Mouse (Mus musculus) thymus, adult 2 months (tissue): Measurements from ENCODE around the gene Gm20388.

Experiments used
- CTCF ChIP-seq: fragments of 200-500 bp; IDR thresholded peaks from 2 replicates; pipeline ENCODE4 v1.5.1; 2012; ENCODE audit warnings: mild to moderate bottlenecking, control low read depth, low read length, moderate library complexity, borderline replicate concordance; ENCODE audit not compliant: control insufficient read depth, poor library complexity, insufficient read depth; ENCODE audit errors: extremely low read depth
- POLR2A ChIP-seq: fragments of 200-500 bp; IDR thresholded peaks from 2 replicates; pipeline ENCODE4 v1.6.1; 2012; ENCODE audit warnings: mild to moderate bottlenecking, low read length, control low read depth, moderate library complexity; ENCODE audit not compliant: control insufficient read depth, poor library complexity, insufficient read depth; ENCODE audit errors: extremely low read depth

DNA sequence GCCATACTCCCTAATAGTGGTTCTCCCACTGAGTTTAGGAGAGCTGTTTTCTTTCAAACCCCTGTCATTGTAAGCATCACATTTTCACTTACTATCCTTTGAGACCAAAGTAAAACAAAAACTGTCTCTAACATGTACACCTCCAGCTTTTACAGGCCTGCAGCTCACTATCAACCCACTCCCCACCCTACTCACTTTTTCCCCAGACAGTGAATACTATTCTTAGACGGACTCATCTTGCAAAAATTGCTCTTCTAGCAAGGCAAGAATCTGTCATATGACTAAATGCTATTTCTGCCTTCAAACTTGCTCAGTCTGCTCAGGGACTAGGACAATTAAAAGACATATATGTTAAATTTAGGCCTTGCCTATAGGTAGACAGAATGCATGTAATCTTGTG, 3714.1 kb downstream of the Gm20388 start:
- no peak for TF ChIP-seq CTCF
- no peak for TF ChIP-seq POLR2A
